Mouse (Mus musculus): ENCODE measurements at regions not wholly inside any gene's neighbourhood (a gene's known extent, or its start where the extent isn't known, plus 50 kb on each side); places are given as distances from the start of the nearest gene placed in this dataset.

DNA sequence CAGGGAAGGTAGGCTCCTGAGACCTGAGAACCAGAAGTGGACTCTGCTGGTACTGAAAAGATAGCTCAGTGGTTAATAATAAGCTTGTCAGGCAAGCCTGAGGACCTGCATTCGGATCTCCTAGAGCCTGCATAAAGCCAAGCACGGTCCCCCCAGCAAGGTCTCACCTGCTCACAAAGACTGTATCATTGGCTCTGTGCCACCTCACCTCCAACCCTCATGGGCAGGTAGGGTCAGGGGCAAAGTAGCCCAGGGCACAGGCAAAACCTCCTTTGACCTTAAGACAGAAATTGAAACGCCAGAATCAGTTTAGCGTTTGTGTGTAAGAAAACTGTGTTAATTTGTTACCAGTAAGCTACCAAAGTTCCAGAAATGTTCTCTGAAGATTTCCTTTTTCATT lies 315.2 kb downstream of the Mctp2 start:
- TF ChIP-seq CTCF (IDR thresholded peaks at IDR 0.05) (no peak), POLR2A (IDR thresholded peaks at IDR 0.05; ENCODE audit: insufficient read depth, low read depth, low read length) (no peak)
